Mouse (Mus musculus) forebrain, postnatal 0 days (tissue): Measurements from ENCODE around the gene Arih2. TPM values are rescaled to one million over a fixed set of nuclear protein-coding genes. Genes with fewer than 3 reads are reported as not detected.

ENCODE experiments used
- ATAC-seq: fragments of 200-750 bp; cut with Nextera tagmentation; 2 replicates; pipeline ENCODE4 v1.8.0; 2017; ENCODE audit warnings: mild to moderate bottlenecking, moderate library complexity
- DNase-seq: peaks from one replicate; pipeline ENCODE4 v3.0.0-alpha.2; 2015
- H3K27ac ChIP-seq: fragments of 300-500 bp; sonication (generic); 2 replicates; pipeline ENCODE4 v1.5.1; 2014; ENCODE audit warnings: low read depth, mild to moderate bottlenecking, antibody characterized with exemption, low read length, moderate library complexity, mixed read lengths
- H3K27me3 ChIP-seq: fragments of 300-500 bp; sonication (generic); 2 replicates; pipeline ENCODE4 v1.6.1; 2014; ENCODE audit warnings: mild to moderate bottlenecking, low read length, mixed read lengths; ENCODE audit not compliant: insufficient read depth
- H3K36me3 ChIP-seq: fragments of 300-500 bp; sonication (generic); 2 replicates; pipeline ENCODE4 v1.6.1; 2014; ENCODE audit warnings: mild to moderate bottlenecking, moderate library complexity; ENCODE audit not compliant: insufficient read depth
- H3K4me1 ChIP-seq: fragments of 300-500 bp; sonication (generic); 2 replicates; pipeline ENCODE4 v1.6.1; 2014; ENCODE audit warnings: antibody characterized with exemption; ENCODE audit not compliant: insufficient read depth
- H3K4me2 ChIP-seq: fragments of 300-500 bp; sonication (generic); 2 replicates; pipeline ENCODE4 v1.6.1; 2014; ENCODE audit warnings: low read depth, mild to moderate bottlenecking, moderate library complexity
- H3K4me3 ChIP-seq: fragments of 300-500 bp; sonication (generic); 2 replicates; pipeline ENCODE4 v1.5.1; 2014; ENCODE audit warnings: low read depth, low read length, mixed read lengths
- H3K9ac ChIP-seq: fragments of 300-500 bp; sonication (generic); 2 replicates; pipeline ENCODE4 v1.6.1; 2014; ENCODE audit warnings: mild to moderate bottlenecking
- H3K9me3 ChIP-seq: fragments of 300-500 bp; sonication (generic); 2 replicates; pipeline ENCODE4 v1.6.1; 2016; ENCODE audit warnings: low read length
- CTCF ChIP-seq: sonication (generic); IDR thresholded peaks from 2 replicates; pipeline ENCODE4 v1.5.1; 2016; ENCODE audit warnings: antibody characterized with exemption, control low read depth, low read depth
- WGBS: fragments of 180-500 bp; shearing (Covaris S2); extraction: QIAGEN DNeasy Blood & Tissue Kit; methylation state at CpG from one replicate; pipeline ENCODE4 v1.1.7; 2014; 5-methylcytosine and 5-hydroxymethylcytosine counted together
- polyA plus RNA-seq: library from polyadenylated mRNA; unstranded; fragments of >200 nt; fragmentation: Nextera tagmentation; extraction: Ambion mirVana; gene quantifications from 2 replicates; pipeline ENCODE4 v1.2.1, GENCODE M21; 2015
- total RNA-seq: library from RNA; depleted of rRNA; stranded (reverse); fragments of >200 nt; gene quantifications from 2 replicates; pipeline ENCODE4 v1.2.3, GENCODE M21; 2014

The Arih2 gene
- total and polyA plus RNA-seq, 2 experiments from 2014 or later, result 40.3 to 70.9 TPM

DNA sequence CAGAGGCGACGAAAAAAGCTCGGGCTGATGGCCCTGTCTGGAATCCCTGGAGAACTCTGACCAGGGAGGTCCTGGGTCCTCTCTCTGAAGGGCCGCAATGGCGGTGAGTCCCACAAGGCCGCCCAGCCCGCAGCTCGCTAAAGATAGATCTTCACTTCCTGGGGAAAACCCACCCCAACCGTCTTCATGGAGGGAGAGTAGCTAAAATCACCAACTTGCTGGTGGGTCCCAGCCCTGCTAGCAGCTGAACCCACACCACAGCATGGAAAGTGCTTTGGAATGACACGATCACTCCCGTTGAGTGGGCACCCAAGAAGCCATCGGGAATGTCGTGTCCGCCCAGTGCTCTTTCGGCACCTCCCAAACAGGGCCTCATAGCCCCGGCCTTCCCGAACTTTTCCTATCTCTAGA, 80.7 kb downstream of the Arih2 start:
- H3K4me1 ChIP-seq, result peaks cover 19% of the 10 kb centered on the region
- H3K27ac ChIP-seq, result no peak overlapping the region
- DNase-seq (no peak), ATAC-seq (no peak)
- peaks cover 50% of the 10 kb centered on the region for H3K36me3 ChIP-seq
- no peaks in the 10 kb centered on the region for H3K27me3 ChIP-seq
- 83% methylated on average over 17 of the region's 17 CpGs for WGBS
- H3K4me3 ChIP-seq, result no peak overlapping the region
- H3K9ac ChIP-seq, result no peak overlapping the region
- no peaks in the 10 kb centered on the region for H3K9me3 ChIP-seq
- peak overlapping the region; percentile 90; the same call in 1 of the 2 replicates for H3K4me2 ChIP-seq
- TF ChIP-seq CTCF, result no peak

DNA sequence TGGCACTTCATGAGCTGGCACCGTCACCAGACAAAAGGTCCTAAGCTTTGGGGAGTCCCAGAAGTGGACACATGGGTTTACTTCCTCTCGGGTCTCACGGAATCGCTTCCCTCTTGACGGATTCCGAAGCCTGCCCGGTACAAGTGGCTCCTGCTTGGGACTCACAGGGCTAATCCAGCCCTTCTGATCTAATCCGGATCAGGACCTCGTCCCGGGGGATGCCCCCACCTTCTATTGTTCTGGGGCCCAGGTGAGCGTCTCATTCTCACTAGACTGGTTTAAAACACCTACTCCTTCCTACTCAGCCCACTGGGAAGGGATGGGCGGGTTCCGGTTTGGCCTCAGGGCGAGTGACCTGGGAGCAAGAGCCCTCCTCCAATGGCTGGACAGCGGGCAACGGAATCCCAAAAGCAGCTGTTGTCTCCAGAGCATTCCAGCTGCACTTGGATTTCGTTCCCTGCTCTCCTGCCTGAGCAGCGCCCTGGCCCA, 81.2 kb downstream of the Arih2 start:
- peak overlapping the region; percentile 90 for H3K4me2 ChIP-seq
- no peak for TF ChIP-seq CTCF
- peaks cover 19% of the 10 kb centered on the region for H3K4me1 ChIP-seq
- no peak for ATAC-seq
- no peak for DNase-seq
- no peaks in the 10 kb centered on the region for H3K9me3 ChIP-seq
- H3K9ac ChIP-seq, result peak overlapping the region; percentile 83
- peaks cover 49% of the 10 kb centered on the region for H3K36me3 ChIP-seq
- H3K27ac ChIP-seq, result peak overlapping the region; percentile 98
- H3K4me3 ChIP-seq, result peak overlapping the region; percentile 77
- 15% methylated on average over 18 of the region's 18 CpGs for WGBS
- no peaks in the 10 kb centered on the region for H3K27me3 ChIP-seq

DNA sequence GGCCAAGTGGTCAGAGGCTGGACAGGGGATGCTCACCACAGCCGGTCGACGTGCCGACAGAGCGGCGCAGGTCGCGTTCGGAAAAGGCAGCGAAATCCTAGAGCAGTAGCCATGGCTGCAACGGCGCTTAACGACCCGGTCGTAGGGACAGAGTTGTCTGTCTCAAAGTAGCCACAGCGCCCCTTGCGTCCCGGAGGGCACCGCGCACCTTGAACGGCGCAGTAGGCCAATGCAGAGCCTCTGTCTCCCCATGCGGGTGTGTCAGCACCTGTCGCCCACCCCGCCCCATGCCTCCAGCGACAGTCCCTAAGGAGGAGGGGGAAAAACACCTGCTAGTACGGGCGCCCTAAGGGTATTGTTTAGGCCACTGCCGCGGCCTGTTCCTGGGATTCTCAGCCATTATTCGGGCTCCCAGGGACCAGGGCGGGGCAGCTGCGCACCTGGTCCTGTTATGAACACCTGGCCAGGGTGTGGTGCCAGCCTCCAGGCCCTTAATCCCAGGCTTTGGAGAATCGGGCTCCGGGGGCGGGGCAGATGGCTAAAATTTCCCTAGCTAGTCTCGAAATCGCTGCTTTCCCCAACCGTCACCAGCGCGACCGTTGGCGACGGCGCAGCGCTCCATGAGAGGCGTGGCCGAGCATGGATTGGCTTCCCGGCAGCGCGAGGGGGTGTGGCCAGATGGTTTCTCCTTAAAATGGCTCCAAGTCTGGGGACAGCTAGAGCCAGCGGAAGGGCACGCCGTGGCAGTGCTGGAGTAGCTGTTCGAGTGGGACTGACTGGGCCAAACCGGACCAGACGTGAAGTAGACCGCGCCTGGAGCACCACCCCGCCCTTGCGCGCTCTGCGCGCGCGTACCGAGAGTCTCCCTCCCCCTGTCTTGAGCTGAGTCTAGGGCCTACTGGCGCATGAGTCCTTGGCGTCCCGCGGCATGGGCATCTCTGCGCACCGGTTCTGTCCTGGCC, 82.1 kb downstream of the Arih2 start, which contains the start of gene Ndufaf3:
Gene Ndufaf3, minus strand, starts transcription at position 620 of the 962 bp plus-strand sequence.
- 2% methylated on average over 73 of the region's 73 CpGs for WGBS
- DNase-seq, result peak; percentile 98
- peak within 1 kb of the TSS; percentile 90 for H3K4me2 ChIP-seq
- peak; percentile 92 for ATAC-seq
- peak within 1 kb of the TSS; percentile 83 for H3K9ac ChIP-seq
- H3K9me3 ChIP-seq, result no peaks in the 10 kb centered on the region
- peak within 1 kb of the TSS; percentile 77 for H3K4me3 ChIP-seq
- peak; percentile 95 for TF ChIP-seq CTCF
- peaks cover 19% of the 10 kb centered on the region for H3K4me1 ChIP-seq
- H3K27me3 ChIP-seq, result no peaks in the 10 kb centered on the region
- H3K27ac ChIP-seq, result peak within 1 kb of the TSS; percentile 98
- peaks cover 46% of the 10 kb centered on the region for H3K36me3 ChIP-seq

DNA sequence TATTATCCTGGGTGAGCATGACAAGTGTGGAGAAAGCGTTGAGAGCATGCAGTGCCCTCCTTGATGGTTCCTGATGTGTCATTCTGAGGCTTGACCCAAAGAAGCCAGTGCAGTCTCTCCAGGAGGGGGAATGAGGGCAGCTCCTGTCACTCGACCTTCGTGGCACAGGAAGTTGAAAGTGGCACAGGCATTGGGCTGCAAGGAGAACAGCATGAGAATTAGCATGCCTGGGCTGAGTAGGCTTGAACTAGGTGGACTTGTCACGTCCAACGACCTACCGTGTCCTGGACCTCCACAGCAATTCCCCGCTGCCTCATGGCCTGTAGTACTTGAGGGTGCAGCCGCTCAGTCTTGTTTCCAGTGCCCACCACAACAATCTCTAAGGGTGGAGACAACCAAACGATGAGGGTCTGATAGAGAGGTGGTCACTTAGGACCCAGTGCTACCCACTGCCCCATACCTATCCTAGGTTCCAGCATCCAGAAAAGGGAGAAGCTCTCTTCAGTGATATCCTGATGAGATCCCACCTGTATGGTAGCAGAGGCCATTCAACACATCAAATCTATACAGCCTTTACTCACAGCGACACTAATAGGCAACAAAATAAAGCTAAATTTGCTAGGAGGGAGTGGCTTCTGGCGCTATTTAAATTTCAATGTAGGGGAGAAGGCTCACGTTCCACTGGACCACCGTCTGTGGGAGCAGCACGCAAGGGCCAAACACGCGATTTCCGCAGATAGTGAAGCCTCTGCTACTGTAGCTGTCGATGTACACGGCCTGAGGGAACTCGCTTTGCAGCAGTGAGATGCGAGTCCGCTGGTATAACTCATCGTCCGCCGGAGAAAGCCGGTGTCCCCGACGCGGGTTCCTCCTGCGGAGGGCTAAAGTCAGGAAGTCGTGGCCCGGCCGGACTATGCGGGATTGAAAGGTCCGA, 83.0 kb downstream of the Arih2 start:
- no peaks in the 10 kb centered on the region for H3K27me3 ChIP-seq
- peak overlapping the region; percentile 98 for H3K27ac ChIP-seq
- peaks cover 41% of the 10 kb centered on the region for H3K36me3 ChIP-seq
- H3K4me2 ChIP-seq, result peak overlapping the region; percentile 90
- ATAC-seq (no peak), DNase-seq (peak; percentile 38)
- TF ChIP-seq CTCF, result no peak
- no peaks in the 10 kb centered on the region for H3K9me3 ChIP-seq
- peak overlapping the region; percentile 77 for H3K4me3 ChIP-seq
- H3K9ac ChIP-seq, result peak overlapping the region; percentile 83
- 10% methylated on average over 35 of the region's 35 CpGs for WGBS
- H3K4me1 ChIP-seq, result peaks cover 23% of the 10 kb centered on the region

DNA sequence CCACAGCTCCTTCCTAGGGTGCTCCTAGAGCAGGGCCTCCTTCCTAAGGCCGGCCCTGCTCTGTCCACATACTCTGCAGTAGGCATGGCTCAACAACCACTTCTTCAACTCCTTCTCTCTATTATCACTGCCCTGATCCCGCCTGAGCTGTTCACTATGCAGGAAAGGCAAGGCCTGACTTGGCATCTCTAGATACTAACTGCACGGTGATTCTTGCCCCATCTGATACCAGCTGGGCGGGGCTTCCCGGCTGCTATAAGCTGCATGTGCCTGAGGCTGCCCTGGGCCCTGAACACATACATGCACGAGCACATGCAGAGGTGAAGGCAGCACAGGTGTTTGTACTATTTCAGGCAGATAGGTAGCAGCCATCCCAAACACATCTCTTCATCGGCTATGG, 85.1 kb downstream of the Arih2 start:
- Histone ChIP-seq H3K27me3 (no peaks in the 10 kb centered on the region), H3K4me1 (peaks cover 18% of the 10 kb centered on the region), H3K4me3 (no peak overlapping the region), H3K4me2 (no peak overlapping the region), H3K9ac (no peak overlapping the region), H3K27ac (no peak overlapping the region), H3K36me3 (peaks cover 46% of the 10 kb centered on the region), H3K9me3 (no peaks in the 10 kb centered on the region)
- TF ChIP-seq CTCF, result no peak
- no peak for ATAC-seq
- no peak for DNase-seq
- WGBS, result 85% methylated on average over 7 of the region's 7 CpGs

DNA sequence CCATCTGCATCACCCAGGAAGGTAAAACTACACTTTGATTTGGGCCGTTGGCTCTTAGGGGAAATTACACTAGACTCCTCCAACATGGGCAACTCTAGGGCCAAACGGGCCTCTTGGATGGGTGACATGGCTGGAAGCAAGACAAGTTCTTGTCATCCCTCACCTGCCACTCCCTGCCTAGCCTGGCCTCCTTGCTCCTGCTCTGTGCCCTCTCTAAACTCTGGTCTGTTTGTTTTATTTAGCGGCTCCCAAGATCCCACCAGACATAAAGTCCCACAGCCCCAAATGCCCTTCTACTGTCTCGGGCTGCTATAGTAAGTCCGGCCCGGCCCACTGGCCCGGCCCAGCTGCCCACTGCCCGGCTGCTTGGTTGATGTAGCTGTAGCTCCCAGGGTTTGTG, 85.5 kb downstream of the Arih2 start:
- Histone ChIP-seq H3K27me3 (no peaks in the 10 kb centered on the region), H3K36me3 (peaks cover 51% of the 10 kb centered on the region), H3K27ac (no peak overlapping the region), H3K4me3 (no peak overlapping the region), H3K4me1 (peaks cover 18% of the 10 kb centered on the region), H3K9ac (no peak overlapping the region), H3K9me3 (no peaks in the 10 kb centered on the region), H3K4me2 (no peak overlapping the region)
- 94% methylated on average over 8 of the region's 8 CpGs for WGBS
- ATAC-seq (no peak), DNase-seq (no peak)
- no peak for TF ChIP-seq CTCF
